Mouse (Mus musculus) neural tube, embryonic 11.5 days (tissue): Measurements from ENCODE around the gene Rnf157. TPM values are rescaled to one million over a fixed set of nuclear protein-coding genes. Genes with fewer than 3 reads are reported as not detected.
A peak's percentile ranks its signal among the peaks of the same experiment; 100 is the strongest.
"Not testable (repeated sequence)": the region's sequence is repeated elsewhere in the genome, so short reads cannot be mapped to it uniquely, and the experiment has no call there.

Source experiments
- ATAC-seq: fragments of 200-750 bp; cut with Nextera tagmentation; 2 replicates; pipeline ENCODE4 v1.8.0; 2017; ENCODE audit warnings: moderate number of reproducible peaks, mild to moderate bottlenecking, moderate TSS enrichment, moderate library complexity; ENCODE audit not compliant: insufficient read depth, low FRiP score, low TSS enrichment
- DNase-seq: peaks from one replicate; pipeline ENCODE4 v3.0.0-alpha.2; 2015; ENCODE audit warnings: low spot score
- H3K27ac ChIP-seq: fragments of 300-500 bp; sonication (generic); 2 replicates; pipeline ENCODE4 v1.5.1; 2014; ENCODE audit warnings: low read depth, mild to moderate bottlenecking, low read length
- H3K27me3 ChIP-seq: fragments of 300-500 bp; sonication (generic); 2 replicates; pipeline ENCODE4 v1.6.1; 2014; ENCODE audit warnings: mild to moderate bottlenecking, low read length, mixed read lengths; ENCODE audit not compliant: control insufficient read depth, insufficient read depth
- H3K36me3 ChIP-seq: fragments of 300-500 bp; sonication (generic); 2 replicates; pipeline ENCODE4 v1.6.1; 2014; ENCODE audit warnings: mild to moderate bottlenecking, low read length, moderate library complexity, mixed read lengths; ENCODE audit not compliant: control insufficient read depth, insufficient read depth
- H3K4me1 ChIP-seq: fragments of 300-500 bp; sonication (generic); 2 replicates; pipeline ENCODE4 v1.6.1; 2014; ENCODE audit warnings: low read length, mixed read lengths; ENCODE audit not compliant: control insufficient read depth, insufficient read depth
- H3K4me2 ChIP-seq: fragments of 300-500 bp; sonication (generic); 2 replicates; pipeline ENCODE4 v1.6.1; 2014; ENCODE audit warnings: low read depth, mild to moderate bottlenecking, moderate library complexity
- H3K4me3 ChIP-seq: fragments of 300-500 bp; sonication (generic); 2 replicates; pipeline ENCODE4 v1.5.1; 2014; ENCODE audit warnings: low read depth, low read length
- H3K9ac ChIP-seq: fragments of 300-500 bp; sonication (generic); 2 replicates; pipeline ENCODE4 v1.6.1; 2014; ENCODE audit warnings: mild to moderate bottlenecking, low read length
- H3K9me3 ChIP-seq: fragments of 300-500 bp; sonication (generic); 2 replicates; pipeline ENCODE4 v1.6.1; 2016; ENCODE audit warnings: low read length; ENCODE audit not compliant: control insufficient read depth
- WGBS: fragments of 180-500 bp; shearing (Covaris S2); extraction: QIAGEN DNeasy Blood & Tissue Kit; methylation state at CpG from one replicate; pipeline ENCODE4 v1.1.7; 2014; 5-methylcytosine and 5-hydroxymethylcytosine counted together
- polyA plus RNA-seq: library from polyadenylated mRNA; unstranded; fragments of >200 nt; fragmentation: Nextera tagmentation; extraction: Ambion mirVana; gene quantifications from 2 replicates; pipeline ENCODE4 v1.2.1, GENCODE M21; 2014

Gene Rnf157
- polyA plus RNA-seq, 1 experiment from 2014 or later, result 34.6 TPM

DNA sequence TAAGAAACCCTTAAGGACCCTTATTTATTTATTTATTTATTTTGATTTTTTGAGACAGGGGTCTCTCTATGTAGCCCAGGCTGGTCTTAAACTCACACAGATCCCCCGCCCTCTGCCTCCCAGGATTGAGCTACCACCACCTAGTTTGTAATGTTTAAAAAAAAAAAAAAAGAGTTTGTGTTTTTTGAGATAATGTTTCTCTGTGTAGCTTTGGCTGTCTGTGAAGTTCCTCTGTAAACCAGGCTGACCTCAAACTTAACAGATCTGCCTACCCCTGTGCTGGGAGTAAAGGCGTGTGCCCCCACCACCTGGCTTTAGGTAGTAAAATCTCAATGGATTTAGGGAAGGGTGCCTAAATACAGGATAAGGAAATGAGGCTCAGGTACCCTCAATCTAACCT lies 46.7 kb downstream of the Rnf157 start:
- Histone ChIP-seq H3K9me3 (no peaks in the 10 kb centered on the region), H3K27ac (no peak overlapping the region), H3K27me3 (no peaks in the 10 kb centered on the region), H3K4me1 (no peaks in the 10 kb centered on the region), H3K4me2 (no peak overlapping the region), H3K36me3 (no peaks in the 10 kb centered on the region), H3K4me3 (no peak overlapping the region), H3K9ac (no peak overlapping the region)
- 93% methylated on average over 2 of the region's 2 CpGs for WGBS
- no peak for ATAC-seq
- DNase-seq, result no peak

DNA sequence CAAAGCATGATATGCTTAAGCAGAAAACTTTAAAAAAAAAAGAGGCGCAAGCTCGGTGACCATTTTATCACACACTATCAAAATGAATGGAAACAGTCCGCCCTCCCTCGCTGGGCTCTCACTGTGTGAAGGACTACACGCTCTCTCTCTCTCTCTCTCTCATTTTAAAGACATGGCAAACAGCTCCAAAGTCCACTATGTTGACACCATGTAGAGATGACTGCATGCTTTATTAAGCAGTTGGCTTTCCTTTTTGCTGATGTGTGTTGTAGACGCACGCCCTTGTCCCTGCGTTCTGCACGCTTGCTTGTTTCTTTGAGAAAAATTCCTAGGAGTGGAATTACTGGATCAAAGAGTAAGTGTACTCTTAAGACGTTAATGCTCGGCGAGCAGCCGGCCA lies 47.4 kb downstream of the Rnf157 start:
- H3K4me3 ChIP-seq, result no peak overlapping the region
- H3K9me3 ChIP-seq, result no peaks in the 10 kb centered on the region
- ATAC-seq (no peak), DNase-seq (no peak)
- H3K27ac ChIP-seq, result no peak overlapping the region
- H3K9ac ChIP-seq, result no peak overlapping the region
- no peaks in the 10 kb centered on the region for H3K27me3 ChIP-seq
- no peak overlapping the region for H3K4me2 ChIP-seq
- no peaks in the 10 kb centered on the region for H3K36me3 ChIP-seq
- H3K4me1 ChIP-seq, result no peaks in the 10 kb centered on the region
- WGBS, result 61% methylated on average over 13 of the region's 13 CpGs

DNA sequence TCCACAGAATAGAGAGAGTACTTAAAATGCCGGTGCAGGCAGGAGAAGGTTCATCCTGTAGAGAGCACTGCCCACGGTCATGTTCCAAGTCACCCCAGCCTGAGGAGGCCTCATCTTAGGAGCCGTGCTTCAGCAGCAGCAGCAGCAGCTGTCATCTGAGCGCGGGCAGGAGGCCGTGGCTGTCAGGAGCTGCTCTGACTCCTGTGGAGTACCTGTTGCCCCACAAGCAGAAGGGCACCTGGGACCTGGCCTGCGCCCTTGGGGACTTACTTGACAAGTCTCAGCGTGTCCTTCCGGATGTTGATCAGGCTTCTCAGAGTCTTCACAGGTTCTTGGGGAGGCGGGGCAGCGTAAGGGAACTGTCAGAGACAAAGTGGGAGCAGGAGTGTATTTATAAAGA lies 50.8 kb downstream of the Rnf157 start:
- no peak overlapping the region for H3K9ac ChIP-seq
- WGBS, result 61% methylated on average over 11 of the region's 11 CpGs
- no peak overlapping the region for H3K4me2 ChIP-seq
- DNase-seq (peak; percentile 4), ATAC-seq (no peak)
- H3K4me3 ChIP-seq, result no peak overlapping the region
- H3K27me3 ChIP-seq, result no peaks in the 10 kb centered on the region
- no peaks in the 10 kb centered on the region; the same call in 1 of the 2 replicates for H3K36me3 ChIP-seq
- H3K27ac ChIP-seq, result no peak overlapping the region
- no peaks in the 10 kb centered on the region for H3K4me1 ChIP-seq
- no peaks in the 10 kb centered on the region for H3K9me3 ChIP-seq

DNA sequence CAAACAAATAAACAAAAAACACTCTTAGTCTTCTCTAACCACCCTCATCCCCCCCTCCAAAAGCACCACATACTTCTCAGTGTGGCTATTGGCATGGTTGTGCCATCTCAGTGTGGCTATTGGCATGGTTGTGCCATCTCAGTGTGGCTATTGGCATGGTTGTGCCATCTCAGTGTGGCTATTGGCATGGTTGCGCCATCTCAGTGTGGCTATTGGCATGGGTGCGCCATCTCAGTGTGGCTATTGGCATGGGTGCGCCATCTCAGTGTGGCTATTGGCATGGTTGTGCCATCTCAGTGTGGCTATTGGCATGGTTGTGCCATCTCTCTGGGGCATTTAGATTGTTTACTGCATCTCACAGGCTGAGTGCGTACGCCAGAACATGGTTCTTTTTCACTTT lies 51.9 kb downstream of the Rnf157 start:
- ATAC-seq, H3K27me3 ChIP-seq, H3K9ac ChIP-seq, H3K4me2 ChIP-seq, H3K9me3 ChIP-seq, H3K4me1 ChIP-seq, H3K36me3 ChIP-seq, DNase-seq, H3K27ac ChIP-seq, H3K4me3 ChIP-seq: not testable (repeated sequence)
- WGBS, result 94% methylated on average over 5 of the region's 5 CpGs

DNA sequence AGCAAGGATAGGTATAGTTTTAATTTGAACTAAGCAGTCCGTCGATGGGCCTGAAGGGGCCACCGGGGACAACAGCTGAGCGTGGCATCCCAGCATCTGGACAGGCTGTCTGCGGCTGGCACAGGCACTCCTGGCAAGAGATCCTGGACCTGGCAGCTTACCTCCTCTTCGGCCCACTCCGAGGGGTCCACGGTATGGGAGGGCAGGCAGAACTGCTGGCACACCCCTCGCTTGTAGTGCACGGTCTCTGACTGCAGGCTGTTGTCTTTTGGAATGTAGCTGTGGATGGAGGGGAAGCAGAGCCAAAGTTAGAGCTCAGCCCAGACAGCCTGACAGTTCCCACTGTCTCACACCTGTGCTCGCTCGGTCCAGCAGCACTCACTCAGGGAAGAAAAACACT lies 53.2 kb downstream of the Rnf157 start:
- peaks cover 3% of the 10 kb centered on the region for H3K36me3 ChIP-seq
- WGBS, result 88% methylated on average over 12 of the region's 12 CpGs
- no peaks in the 10 kb centered on the region for H3K4me1 ChIP-seq
- ATAC-seq (no peak), DNase-seq (no peak)
- no peaks in the 10 kb centered on the region for H3K9me3 ChIP-seq
- H3K4me2 ChIP-seq, result no peak overlapping the region
- H3K27ac ChIP-seq, result no peak overlapping the region
- no peak overlapping the region for H3K4me3 ChIP-seq
- no peak overlapping the region for H3K9ac ChIP-seq
- no peaks in the 10 kb centered on the region for H3K27me3 ChIP-seq

DNA sequence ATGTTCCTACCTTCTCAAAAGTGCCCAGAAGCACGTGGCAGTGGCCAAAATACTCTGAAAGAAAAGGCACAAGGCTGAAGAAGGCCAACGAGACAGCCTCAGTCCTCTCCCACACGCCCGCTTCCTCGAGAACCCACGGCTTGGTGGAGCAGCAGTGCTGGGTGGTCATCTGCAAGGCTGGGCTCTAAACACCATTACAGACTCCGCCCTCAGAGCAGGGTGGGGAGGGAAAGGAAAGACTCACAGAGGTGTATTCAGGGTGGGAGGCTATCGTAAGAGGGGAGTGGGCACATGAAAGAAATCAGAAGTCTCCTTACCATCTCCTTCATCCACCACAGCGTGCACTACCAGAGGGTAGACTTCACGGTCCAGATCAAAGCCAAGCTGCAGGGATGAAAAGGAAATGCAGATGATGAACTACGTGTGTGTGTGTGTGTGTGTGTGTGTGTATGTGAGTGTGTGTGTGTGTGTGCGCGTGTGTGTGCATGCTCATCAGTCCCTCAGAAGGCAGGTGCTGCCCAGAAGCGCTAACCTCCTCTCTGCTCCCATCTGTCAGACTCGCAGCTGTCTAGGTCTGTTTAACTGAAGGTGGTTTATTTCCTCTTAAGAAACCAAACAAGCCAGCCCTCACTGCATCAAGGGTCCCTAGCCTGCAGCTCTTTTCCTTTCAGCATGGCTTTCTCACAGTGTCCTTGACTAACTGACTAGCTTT lies 53.8 kb downstream of the Rnf157 start:
- Histone ChIP-seq H3K27ac (no peak overlapping the region), H3K4me1 (no peaks in the 10 kb centered on the region), H3K9me3 (no peaks in the 10 kb centered on the region), H3K27me3 (no peaks in the 10 kb centered on the region), H3K4me3 (no peak overlapping the region), H3K9ac (no peak overlapping the region), H3K36me3 (peaks cover 6% of the 10 kb centered on the region), H3K4me2 (no peak overlapping the region)
- 72% methylated on average over 15 of the region's 15 CpGs for WGBS
- ATAC-seq, result no peak
- DNase-seq, result no peak

DNA sequence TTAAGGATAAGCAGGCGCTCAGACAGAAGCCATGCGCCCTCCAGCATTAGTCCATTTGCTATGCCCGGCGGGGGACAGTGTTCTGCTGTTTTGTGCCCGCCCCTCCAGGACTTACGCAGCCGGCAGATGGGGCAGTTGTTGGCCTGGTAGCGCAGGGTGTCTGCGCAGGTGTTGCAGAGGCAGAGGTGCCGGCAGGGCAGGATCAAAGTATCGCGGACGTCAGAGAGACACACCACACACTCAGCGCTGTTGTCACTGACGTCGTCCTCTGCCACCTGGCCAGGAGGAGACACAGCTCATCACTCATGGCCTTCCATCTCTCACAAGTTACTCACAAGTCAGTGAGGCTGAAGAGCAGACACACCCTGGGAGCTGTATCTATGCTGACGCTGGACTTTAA lies 58.3 kb downstream of the Rnf157 start:
- H3K4me2 ChIP-seq, result no peak overlapping the region
- H3K9me3 ChIP-seq, result no peaks in the 10 kb centered on the region
- DNase-seq (no peak), ATAC-seq (no peak)
- H3K27me3 ChIP-seq, result no peaks in the 10 kb centered on the region
- peaks cover 6% of the 10 kb centered on the region for H3K36me3 ChIP-seq
- no peaks in the 10 kb centered on the region for H3K4me1 ChIP-seq
- no peak overlapping the region for H3K27ac ChIP-seq
- H3K4me3 ChIP-seq, result no peak overlapping the region
- WGBS, result 44% methylated on average over 17 of the region's 17 CpGs
- no peak overlapping the region for H3K9ac ChIP-seq

DNA sequence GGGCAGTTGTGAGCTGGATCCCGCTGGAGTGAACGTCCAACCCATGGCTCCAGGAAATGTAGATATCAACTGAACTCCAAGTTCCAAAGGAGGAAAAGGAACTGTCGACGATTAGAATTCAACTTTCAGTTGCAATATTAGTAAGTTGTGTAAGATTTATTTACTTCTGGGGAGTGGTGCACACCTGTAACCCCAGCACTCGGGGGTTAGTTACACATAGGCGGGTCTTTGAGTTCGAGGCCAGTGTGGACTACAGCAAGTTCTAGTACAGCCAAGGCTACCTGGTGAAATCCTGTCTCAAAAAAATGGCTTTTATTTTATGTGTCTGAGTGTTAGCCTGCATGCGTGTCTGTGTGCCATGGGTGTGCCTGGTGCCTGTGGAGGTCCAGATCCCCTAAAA lies 59.3 kb downstream of the Rnf157 start:
- no peaks in the 10 kb centered on the region for H3K27me3 ChIP-seq
- no peak for ATAC-seq
- H3K36me3 ChIP-seq, result peaks cover 6% of the 10 kb centered on the region; the same call in 1 of the 2 replicates
- no peak for DNase-seq
- H3K4me3 ChIP-seq, result no peak overlapping the region
- no peaks in the 10 kb centered on the region for H3K9me3 ChIP-seq
- no peak overlapping the region for H3K27ac ChIP-seq
- H3K4me1 ChIP-seq, result no peaks in the 10 kb centered on the region
- no peak overlapping the region for H3K4me2 ChIP-seq
- no peak overlapping the region for H3K9ac ChIP-seq
- 95% methylated on average over 8 of the region's 8 CpGs for WGBS

DNA sequence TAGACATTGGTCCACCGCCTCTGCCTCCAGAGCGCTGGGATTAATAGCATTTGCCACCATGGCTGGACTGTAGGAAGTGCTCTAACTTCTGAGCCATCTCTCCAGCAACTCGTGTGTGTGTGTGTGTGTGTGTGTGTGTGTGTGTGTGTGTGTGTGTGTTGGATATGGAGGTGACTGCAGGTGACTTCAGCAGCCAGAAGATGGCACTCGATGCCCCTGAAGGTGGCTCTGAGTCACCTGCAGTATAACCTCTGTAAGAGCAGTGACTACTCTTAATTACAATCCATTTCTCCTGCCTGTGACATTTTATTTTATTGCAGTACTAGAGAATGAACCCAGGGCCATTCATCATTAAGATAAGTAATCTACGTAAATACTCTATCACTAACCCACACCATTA lies 61.5 kb downstream of the Rnf157 start:
- peaks cover 7% of the 10 kb centered on the region; the same call in 1 of the 2 replicates for H3K36me3 ChIP-seq
- no peak overlapping the region for H3K9ac ChIP-seq
- no peaks in the 10 kb centered on the region for H3K4me1 ChIP-seq
- ATAC-seq (no peak), DNase-seq (no peak)
- H3K9me3 ChIP-seq, result no peaks in the 10 kb centered on the region
- H3K27ac ChIP-seq, result no peak overlapping the region
- whole genome bisulfite sequencing, result 83% methylated on average over 5 of the region's 5 CpGs
- H3K4me3 ChIP-seq, result no peak overlapping the region
- H3K4me2 ChIP-seq, result no peak overlapping the region
- no peaks in the 10 kb centered on the region for H3K27me3 ChIP-seq
